Mouse (Mus musculus): Measurements from ENCODE around the gene Specc1l. TPM values are rescaled to one million over a fixed set of nuclear protein-coding genes. Genes with fewer than 3 reads are reported as not detected.

The Specc1l gene
- polyA plus RNA-seq, 1 experiment: 20.7 TPM

GRCm38 (mm10) chr10:75235726-75236125, 23.9 kb downstream of the Specc1l start:
- Histone ChIP-seq H3K4me1 (ENCODE audit: control insufficient read depth, insufficient read depth, low read length) (peaks cover 2% of the 10 kb centered on the region; the same call in 1 of the 2 replicates), H3K4me3 (ENCODE audit: control insufficient read depth, low read depth, low read length) (no peak overlapping the region), H3K27ac (ENCODE audit: control insufficient read depth, insufficient read depth, low read depth, low read length) (no peak overlapping the region), H3K36me3 (ENCODE audit: control insufficient read depth, insufficient read depth, low read length) (peaks cover 6% of the 10 kb centered on the region), H3K27me3 (ENCODE audit: control insufficient read depth, insufficient read depth, low read length) (no peaks in the 10 kb centered on the region)
- TF ChIP-seq POLR2A (IDR thresholded peaks at IDR 0.05; ENCODE audit: control insufficient read depth, low read depth, low read length): no peak
- no peak for TF ChIP-seq CTCF (IDR thresholded peaks at IDR 0.05; ENCODE audit: control insufficient read depth, insufficient read depth, insufficient replicate concordance, low read depth, low read length)

GRCm38 (mm10) chr10:75236156-75236555, 24.3 kb downstream of the Specc1l start:
- Histone ChIP-seq H3K4me1 (ENCODE audit: control insufficient read depth, insufficient read depth, low read length) (peaks cover 2% of the 10 kb centered on the region; the same call in 1 of the 2 replicates), H3K4me3 (ENCODE audit: control insufficient read depth, low read depth, low read length) (no peak overlapping the region), H3K27me3 (ENCODE audit: control insufficient read depth, insufficient read depth, low read length) (no peaks in the 10 kb centered on the region), H3K27ac (ENCODE audit: control insufficient read depth, insufficient read depth, low read depth, low read length) (no peak overlapping the region), H3K36me3 (ENCODE audit: control insufficient read depth, insufficient read depth, low read length) (peaks cover 6% of the 10 kb centered on the region)
- TF ChIP-seq CTCF (IDR thresholded peaks at IDR 0.05; ENCODE audit: control insufficient read depth, insufficient read depth, insufficient replicate concordance, low read depth, low read length) (no peak), POLR2A (IDR thresholded peaks at IDR 0.05; ENCODE audit: control insufficient read depth, low read depth, low read length) (no peak)

DNA sequence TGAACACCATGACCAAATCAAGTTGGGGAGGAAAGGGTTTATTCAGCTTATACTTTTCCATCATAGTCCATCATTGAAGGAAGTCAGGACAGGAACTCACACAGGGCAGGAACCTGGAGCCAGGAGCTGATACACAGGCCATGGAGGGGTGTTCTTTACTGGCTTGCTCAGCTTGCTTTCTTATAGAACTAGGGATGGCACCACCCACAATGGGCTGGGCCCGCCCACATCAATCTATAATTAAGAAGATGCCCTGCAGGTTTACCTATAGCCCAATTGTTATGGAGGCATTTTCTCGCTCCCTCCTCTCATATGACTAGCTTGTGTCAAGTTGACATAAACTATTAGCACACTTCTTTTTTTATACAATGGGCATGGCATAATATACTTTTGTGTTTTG, 25.3 kb downstream of the Specc1l start:
- Histone ChIP-seq H3K27ac (ENCODE audit: control insufficient read depth, insufficient read depth, low read depth, low read length) (no peak overlapping the region), H3K4me1 (ENCODE audit: control insufficient read depth, insufficient read depth, low read length) (no peaks in the 10 kb centered on the region), H3K36me3 (ENCODE audit: control insufficient read depth, insufficient read depth, low read length) (peaks cover 4% of the 10 kb centered on the region), H3K4me3 (ENCODE audit: control insufficient read depth, low read depth, low read length) (no peak overlapping the region), H3K27me3 (ENCODE audit: control insufficient read depth, insufficient read depth, low read length) (no peaks in the 10 kb centered on the region)
- no peak for TF ChIP-seq POLR2A (IDR thresholded peaks at IDR 0.05; ENCODE audit: control insufficient read depth, low read depth, low read length)

- TF ChIP-seq POLR2A (IDR thresholded peaks at IDR 0.05; ENCODE audit: control insufficient read depth, low read depth, low read length): no peak
- TF ChIP-seq CTCF (IDR thresholded peaks at IDR 0.05; ENCODE audit: control insufficient read depth, insufficient read depth, insufficient replicate concordance, low read depth, low read length): no peak
- Histone ChIP-seq H3K27ac (ENCODE audit: control insufficient read depth, insufficient read depth, low read depth, low read length) (no peak overlapping the region), H3K36me3 (ENCODE audit: control insufficient read depth, insufficient read depth, low read length) (peaks cover 2% of the 10 kb centered on the region; the same call in 1 of the 2 replicates), H3K4me1 (ENCODE audit: control insufficient read depth, insufficient read depth, low read length) (no peaks in the 10 kb centered on the region), H3K27me3 (ENCODE audit: control insufficient read depth, insufficient read depth, low read length) (no peaks in the 10 kb centered on the region), H3K4me3 (ENCODE audit: control insufficient read depth, low read depth, low read length) (no peak overlapping the region)
Observed at GRCm38 (mm10) chr10:75240583-75241250, 28.8 kb downstream of the Specc1l start.

GRCm38 (mm10) chr10:75245806-75246205, 33.9 kb downstream of the Specc1l start:
- peaks cover 4% of the 10 kb centered on the region for H3K36me3 ChIP-seq (ENCODE audit: control insufficient read depth, insufficient read depth, low read length)
- H3K27ac ChIP-seq (ENCODE audit: control insufficient read depth, insufficient read depth, low read depth, low read length): no peak overlapping the region
- no peak overlapping the region for H3K4me3 ChIP-seq (ENCODE audit: control insufficient read depth, low read depth, low read length)
- TF ChIP-seq POLR2A (IDR thresholded peaks at IDR 0.05; ENCODE audit: control insufficient read depth, low read depth, low read length) (no peak), CTCF (IDR thresholded peaks at IDR 0.05; ENCODE audit: control insufficient read depth, insufficient read depth, insufficient replicate concordance, low read depth, low read length) (no peak)
- H3K27me3 ChIP-seq (ENCODE audit: control insufficient read depth, insufficient read depth, low read length): no peaks in the 10 kb centered on the region
- H3K4me1 ChIP-seq (ENCODE audit: control insufficient read depth, insufficient read depth, low read length): no peaks in the 10 kb centered on the region

DNA sequence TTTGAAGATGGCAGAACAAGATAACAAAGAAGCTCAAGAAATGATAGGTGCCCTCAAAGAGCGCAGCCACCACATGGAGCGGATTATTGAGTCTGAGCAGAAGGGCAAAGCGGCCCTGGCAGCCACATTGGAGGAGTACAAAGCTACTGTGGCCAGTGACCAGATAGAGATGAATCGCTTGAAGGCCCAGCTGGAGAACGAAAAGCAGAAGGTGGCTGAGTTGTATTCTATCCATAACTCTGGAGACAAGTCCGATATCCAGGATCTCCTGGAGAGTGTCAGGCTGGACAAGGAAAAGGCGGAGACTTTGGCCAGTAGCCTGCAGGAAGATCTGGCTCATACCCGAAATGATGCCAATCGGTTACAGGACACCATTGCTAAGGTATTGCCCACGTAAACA, 34.5 kb downstream of the Specc1l start:
- H3K4me3 ChIP-seq (ENCODE audit: control insufficient read depth, low read depth, low read length): no peak overlapping the region
- no peaks in the 10 kb centered on the region for H3K4me1 ChIP-seq (ENCODE audit: control insufficient read depth, insufficient read depth, low read length)
- H3K27ac ChIP-seq (ENCODE audit: control insufficient read depth, insufficient read depth, low read depth, low read length): no peak overlapping the region
- no peaks in the 10 kb centered on the region for H3K27me3 ChIP-seq (ENCODE audit: control insufficient read depth, insufficient read depth, low read length)
- no peak for TF ChIP-seq CTCF (IDR thresholded peaks at IDR 0.05; ENCODE audit: control insufficient read depth, insufficient read depth, insufficient replicate concordance, low read depth, low read length)
- TF ChIP-seq POLR2A (IDR thresholded peaks at IDR 0.05; ENCODE audit: control insufficient read depth, low read depth, low read length): no peak
- peaks cover 5% of the 10 kb centered on the region for H3K36me3 ChIP-seq (ENCODE audit: control insufficient read depth, insufficient read depth, low read length)

DNA sequence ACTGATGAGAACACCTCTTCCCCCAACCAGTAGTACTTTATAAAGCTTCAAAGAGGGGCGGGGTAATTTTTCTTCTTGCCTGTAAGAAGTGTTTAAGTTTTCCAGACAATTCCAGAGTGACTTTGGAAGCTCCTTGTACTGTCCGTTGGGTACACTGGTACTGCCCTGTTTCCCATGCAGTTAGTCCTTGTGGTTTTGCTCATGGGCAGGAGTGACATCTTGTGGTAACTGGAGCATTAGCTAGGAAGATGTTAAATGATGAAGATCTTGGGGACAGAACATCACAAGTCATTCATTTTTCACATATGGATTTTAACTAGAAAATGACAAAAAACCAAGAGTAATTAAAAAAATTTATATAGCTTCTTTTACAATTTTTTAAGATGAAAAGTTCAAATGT, 39.1 kb downstream of the Specc1l start:
- H3K4me1 ChIP-seq (ENCODE audit: control insufficient read depth, insufficient read depth, low read length): no peaks in the 10 kb centered on the region
- TF ChIP-seq CTCF (IDR thresholded peaks at IDR 0.05; ENCODE audit: control insufficient read depth, insufficient read depth, insufficient replicate concordance, low read depth, low read length) (no peak), POLR2A (IDR thresholded peaks at IDR 0.05; ENCODE audit: control insufficient read depth, low read depth, low read length) (no peak)
- no peak overlapping the region for H3K4me3 ChIP-seq (ENCODE audit: control insufficient read depth, low read depth, low read length)
- H3K27me3 ChIP-seq (ENCODE audit: control insufficient read depth, insufficient read depth, low read length): no peaks in the 10 kb centered on the region
- no peak overlapping the region for H3K27ac ChIP-seq (ENCODE audit: control insufficient read depth, insufficient read depth, low read depth, low read length)
- H3K36me3 ChIP-seq (ENCODE audit: control insufficient read depth, insufficient read depth, low read length): peaks cover 2% of the 10 kb centered on the region

All from testis, adult 2 months (tissue).